Mouse (Mus musculus) 416B (cell line): ENCODE measurements around the gene Rbm25.

Experiments
- DNase-seq: peaks from one replicate; pipeline ENCODE4 v3.0.0; 2011; ENCODE audit warnings: low read depth

Gene Rbm25

GRCm38 (mm10) chr12:83732225-83732624, 101.2 kb downstream of the Rbm25 start:
- DNase-seq = no peak
